Mouse (Mus musculus) left cerebral cortex, adult 6 months (tissue): ENCODE measurements around the gene Edar. TPM values are rescaled to one million over a fixed set of nuclear protein-coding genes. Genes with fewer than 3 reads are reported as not detected.

Source experiments
- long read RNA-seq, 2 experiments: library from polyadenylated mRNA; unstranded; transcript quantifications; one replicate each; pipeline ENCODE4 v2.0.0; 2019 to 2020
- polyA plus RNA-seq: library from polyadenylated mRNA; unstranded; fragments of <200 nt; fragmentation: Nextera tagmentation; gene quantifications from 2 replicates; pipeline ENCODE4 v1.2.3, GENCODE M21; 2021

The Edar gene
- polyA plus RNA-seq = 0.13 and 0.25 TPM in 2 replicates
- long read RNA-seq, experiment 1, partial matches to known transcripts = 0 of 2 reads
- long read RNA-seq, experiment 1, other reads (novel, unspliced or antisense) = 0 of 2 reads
- long read RNA-seq, experiment 2, partial matches to known transcripts = 0 of 1 reads
- long read RNA-seq, experiment 2, other reads (novel, unspliced or antisense) = 0 of 1 reads

GRCm38 (mm10) chr10:58675533-58675932 is at the start of gene Edar:
TSS of gene Edar (minus strand) at chr10:58675654.

GRCm38 (mm10) chr10:58718110-58718509 is 42.7 kb upstream of the Edar start, which contains the start of gene Gm17542:
TSS of gene Gm17542 (minus strand) at chr10:58718210.

Other genes starting within 250 kb of the Edar start
- 8.2 and 14.8 TPM in 2 replicates for gene Ranbp2, start 228.7 kb downstream of the Edar start, polyA plus RNA-seq
- 1.8 and 2.1 TPM in 2 replicates for gene Ccdc138, start 177.7 kb downstream of the Edar start, polyA plus RNA-seq
- not detected in 2 replicates for gene Gm17542, start 42.6 kb upstream of the Edar start, polyA plus RNA-seq
- 7.8 and 16.5 TPM in 2 replicates for gene Sh3rf3, start 137.7 kb upstream of the Edar start, polyA plus RNA-seq